Mouse (Mus musculus): ENCODE data around the gene Dppa2. TPM values are rescaled to one million over a fixed set of nuclear protein-coding genes. Genes with fewer than 3 reads are reported as not detected.

Dppa2 gene
- not detected in 2 replicates for polyA plus RNA-seq (2015; fragmentation: Nextera tagmentation; extraction: Ambion mirVana)

DNA sequence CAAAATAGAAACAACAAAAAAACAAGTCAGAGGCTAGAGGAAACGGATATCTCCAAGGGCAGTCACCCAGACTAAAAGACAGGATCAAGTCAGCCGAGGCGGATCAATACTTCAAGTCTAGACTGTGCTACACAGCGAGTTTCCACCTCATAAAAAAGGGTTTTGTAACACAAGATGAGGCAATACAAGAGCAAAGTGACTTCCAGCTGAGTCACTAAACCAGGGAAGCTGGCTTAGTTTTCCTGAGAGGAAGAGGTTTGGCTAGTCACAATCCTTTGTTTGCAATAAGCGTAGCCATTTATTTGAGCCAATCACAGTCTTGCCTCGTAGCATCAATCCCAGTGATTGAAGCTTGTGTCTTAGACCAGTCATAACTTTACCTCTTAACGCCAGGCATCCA is at the start of gene Dppa2:
Gene Dppa2 (plus strand): TSS at position 400 of the 400 bp plus-strand sequence.
- Histone ChIP-seq H3K27ac (no peak within 1 kb of the TSS), H3K9ac (no peak within 1 kb of the TSS), H3K4me2 (no peak within 1 kb of the TSS), H3K9me3 (no peaks in the 10 kb centered on the region), H3K36me3 (no peaks in the 10 kb centered on the region), H3K4me1 (no peaks in the 10 kb centered on the region), H3K27me3 (no peaks in the 10 kb centered on the region), H3K4me3 (no peak within 1 kb of the TSS)
- ATAC-seq (ENCODE audit: insufficient number of reproducible peaks, low FRiP score, low TSS enrichment, low read depth): no peak
- 73% methylated on average over 7 of the region's 7 CpGs for WGBS

DNA sequence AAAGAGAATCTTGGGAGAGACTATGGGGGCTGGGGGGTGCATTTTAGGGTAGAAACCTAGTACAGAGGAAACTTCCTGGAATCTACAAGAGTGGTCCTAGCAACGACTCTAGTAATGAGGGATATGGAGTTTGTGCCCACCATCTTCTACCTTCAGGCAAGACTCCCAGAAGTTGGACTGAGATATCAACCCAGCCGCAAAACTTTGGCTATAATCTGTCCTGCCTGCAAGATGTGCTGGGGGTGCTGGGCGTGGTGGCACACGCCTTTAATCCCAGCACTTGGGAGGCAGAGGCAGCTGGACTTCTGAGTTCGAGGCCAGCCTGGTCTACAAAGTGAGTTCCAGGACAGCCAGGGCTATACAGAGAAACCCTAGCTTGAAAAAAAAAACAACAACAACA is 49.1 kb upstream of the Dppa2 start:
- Histone ChIP-seq H3K4me1 (no peaks in the 10 kb centered on the region), H3K9me3 (no peaks in the 10 kb centered on the region), H3K4me2 (no peak overlapping the region), H3K27me3 (no peaks in the 10 kb centered on the region), H3K9ac (no peak overlapping the region), H3K4me3 (no peak overlapping the region), H3K36me3 (no peaks in the 10 kb centered on the region), H3K27ac (no peak overlapping the region)
- 90% methylated on average over 5 of the region's 5 CpGs for WGBS
- ATAC-seq (ENCODE audit: insufficient number of reproducible peaks, low FRiP score, low TSS enrichment, low read depth): no peak

- Histone ChIP-seq H3K27me3 (no peaks in the 10 kb centered on the region), H3K9me3 (no peaks in the 10 kb centered on the region), H3K4me3 (no peak overlapping the region), H3K36me3 (no peaks in the 10 kb centered on the region), H3K4me1 (no peaks in the 10 kb centered on the region), H3K4me2 (no peak overlapping the region), H3K9ac (no peak overlapping the region), H3K27ac (no peak overlapping the region)
- 84% methylated on average over 4 of the region's 4 CpGs for WGBS
- ATAC-seq (ENCODE audit: insufficient number of reproducible peaks, low FRiP score, low TSS enrichment, low read depth): no peak
Observed at GRCm38 (mm10) chr16:48259519-48259918, 44.2 kb upstream of the Dppa2 start.

DNA sequence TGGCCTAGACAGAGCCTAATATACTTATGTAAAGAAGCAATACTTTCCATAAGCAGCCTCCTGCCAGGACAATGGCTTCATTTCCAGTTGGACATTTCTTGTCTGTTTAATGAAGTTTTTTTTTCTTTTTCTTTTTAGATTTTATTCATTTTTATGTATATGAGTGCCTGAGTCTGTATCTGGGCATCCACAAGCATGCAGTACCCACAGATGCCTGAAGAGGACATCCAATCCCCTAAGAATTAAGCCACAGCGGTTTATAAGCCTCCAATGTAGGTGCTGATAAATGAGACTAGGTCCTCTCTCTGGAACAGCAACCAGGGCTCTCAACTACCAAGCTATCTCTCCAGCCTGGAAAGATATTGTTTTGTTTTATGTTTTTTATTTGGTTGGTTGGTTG is 40.8 kb upstream of the Dppa2 start:
- Histone ChIP-seq H3K4me1 (no peaks in the 10 kb centered on the region), H3K9me3 (no peaks in the 10 kb centered on the region), H3K27me3 (no peaks in the 10 kb centered on the region), H3K4me3 (no peak overlapping the region), H3K9ac (no peak overlapping the region), H3K36me3 (no peaks in the 10 kb centered on the region), H3K4me2 (no peak overlapping the region), H3K27ac (no peak overlapping the region)
- 82% methylated on average over 1 of the region's 1 CpGs for WGBS
- ATAC-seq (ENCODE audit: insufficient number of reproducible peaks, low FRiP score, low TSS enrichment, low read depth): no peak

- 84% methylated on average over 4 of the region's 4 CpGs for WGBS
- no peak overlapping the region for H3K9ac ChIP-seq
- H3K4me2 ChIP-seq: no peak overlapping the region
- no peak for ATAC-seq (ENCODE audit: insufficient number of reproducible peaks, low FRiP score, low TSS enrichment, low read depth)
- no peaks in the 10 kb centered on the region for H3K4me1 ChIP-seq
- H3K27me3 ChIP-seq: no peaks in the 10 kb centered on the region
- no peaks in the 10 kb centered on the region for H3K36me3 ChIP-seq
- no peaks in the 10 kb centered on the region for H3K9me3 ChIP-seq
- H3K4me3 ChIP-seq: no peak overlapping the region
- no peak overlapping the region for H3K27ac ChIP-seq
Observed at GRCm38 (mm10) chr16:48265856-48266255, 37.9 kb upstream of the Dppa2 start.

DNA sequence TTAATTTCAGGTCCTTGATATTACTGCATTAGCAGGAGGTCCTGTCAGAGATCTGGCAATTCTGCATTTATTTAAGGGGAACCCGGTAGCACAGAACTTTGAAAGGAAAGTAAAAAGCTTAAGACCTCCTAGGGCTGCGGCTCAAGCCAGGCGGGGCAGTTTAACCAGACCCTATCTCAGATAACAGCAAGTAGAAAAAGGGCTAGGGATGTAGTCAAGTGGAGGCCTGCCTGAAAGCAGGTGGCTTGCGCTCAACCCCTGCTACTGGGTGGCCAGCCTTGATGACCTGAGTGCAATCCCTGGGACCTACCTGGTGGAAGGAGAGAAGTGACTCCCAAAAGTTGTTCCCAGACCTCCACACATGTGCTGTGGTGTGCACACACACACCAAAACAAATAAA is 26.8 kb upstream of the Dppa2 start:
- no peak overlapping the region for H3K9ac ChIP-seq
- no peaks in the 10 kb centered on the region for H3K36me3 ChIP-seq
- no peaks in the 10 kb centered on the region for H3K27me3 ChIP-seq
- no peak overlapping the region for H3K4me3 ChIP-seq
- no peak overlapping the region for H3K4me2 ChIP-seq
- H3K4me1 ChIP-seq: no peaks in the 10 kb centered on the region
- H3K27ac ChIP-seq: no peak overlapping the region
- H3K9me3 ChIP-seq: no peaks in the 10 kb centered on the region
- ATAC-seq (ENCODE audit: insufficient number of reproducible peaks, low FRiP score, low TSS enrichment, low read depth): no peak
- 67% methylated on average over 4 of the region's 4 CpGs for WGBS

- Histone ChIP-seq H3K9ac (no peak overlapping the region), H3K4me1 (no peaks in the 10 kb centered on the region), H3K27ac (no peak overlapping the region), H3K9me3 (no peaks in the 10 kb centered on the region), H3K4me3 (no peak overlapping the region), H3K4me2 (no peak overlapping the region), H3K36me3 (no peaks in the 10 kb centered on the region), H3K27me3 (no peaks in the 10 kb centered on the region)
- 87% methylated on average over 4 of the region's 4 CpGs for WGBS
- ATAC-seq (ENCODE audit: insufficient number of reproducible peaks, low FRiP score, low TSS enrichment, low read depth): no peak
Observed at GRCm38 (mm10) chr16:48280883-48281282, 22.8 kb upstream of the Dppa2 start.

GRCm38 (mm10) chr16:48282801-48283200 is 20.9 kb upstream of the Dppa2 start:
- H3K4me3 ChIP-seq: no peak overlapping the region
- H3K9ac ChIP-seq: no peak overlapping the region
- no peaks in the 10 kb centered on the region for H3K27me3 ChIP-seq
- WGBS: 65% methylated on average over 1 of the region's 1 CpGs
- H3K27ac ChIP-seq: no peak overlapping the region
- no peaks in the 10 kb centered on the region for H3K36me3 ChIP-seq
- H3K9me3 ChIP-seq: no peaks in the 10 kb centered on the region
- no peaks in the 10 kb centered on the region for H3K4me1 ChIP-seq
- ATAC-seq (ENCODE audit: insufficient number of reproducible peaks, low FRiP score, low TSS enrichment, low read depth): no peak
- no peak overlapping the region for H3K4me2 ChIP-seq

- Histone ChIP-seq H3K9me3 (no peaks in the 10 kb centered on the region), H3K9ac (no peak within 1 kb of the TSS), H3K4me3 (no peak within 1 kb of the TSS), H3K4me2 (no peak within 1 kb of the TSS), H3K27me3 (no peaks in the 10 kb centered on the region), H3K36me3 (no peaks in the 10 kb centered on the region), H3K4me1 (no peaks in the 10 kb centered on the region), H3K27ac (no peak within 1 kb of the TSS)
- ATAC-seq (ENCODE audit: insufficient number of reproducible peaks, low FRiP score, low TSS enrichment, low read depth): no peak
- WGBS: 74% methylated on average over 4 of the region's 4 CpGs
Observed at GRCm38 (mm10) chr16:48283517-48283916, 20.2 kb upstream of the Dppa2 start, which contains the start of gene Dppa4. Gene Dppa4, plus strand, starts transcription at chr16:48283733.

DNA sequence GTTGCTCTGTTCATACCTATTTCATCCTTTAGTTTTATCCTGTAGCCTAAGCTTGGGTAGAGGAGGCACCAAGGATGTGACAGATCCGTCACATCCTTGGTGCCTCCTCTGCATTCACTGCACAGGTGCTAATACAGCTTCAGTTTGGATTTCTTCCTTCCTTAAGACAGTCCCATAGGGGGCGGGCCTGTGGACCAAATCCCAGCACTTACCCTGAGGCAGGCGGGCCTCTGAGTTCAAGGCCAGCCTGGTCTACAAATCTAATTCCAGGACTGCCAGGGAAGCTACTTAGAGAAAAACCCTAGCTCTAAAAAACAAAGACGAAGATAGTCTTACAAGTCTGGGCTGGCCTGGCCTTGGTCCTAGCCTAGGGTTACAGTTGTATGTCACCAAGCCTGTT is 18.2 kb upstream of the Dppa2 start:
- H3K27ac ChIP-seq: no peak overlapping the region
- no peak overlapping the region for H3K4me2 ChIP-seq
- no peak overlapping the region for H3K9ac ChIP-seq
- no peaks in the 10 kb centered on the region for H3K36me3 ChIP-seq
- no peaks in the 10 kb centered on the region for H3K4me1 ChIP-seq
- ATAC-seq (ENCODE audit: insufficient number of reproducible peaks, low FRiP score, low TSS enrichment, low read depth): no peak
- H3K27me3 ChIP-seq: no peaks in the 10 kb centered on the region
- H3K9me3 ChIP-seq: no peaks in the 10 kb centered on the region
- 90% methylated on average over 4 of the region's 4 CpGs for whole genome bisulfite sequencing
- no peak overlapping the region for H3K4me3 ChIP-seq

- no peak overlapping the region for H3K4me3 ChIP-seq
- H3K27ac ChIP-seq: no peak overlapping the region
- no peaks in the 10 kb centered on the region for H3K36me3 ChIP-seq
- no peak for ATAC-seq (ENCODE audit: insufficient number of reproducible peaks, low FRiP score, low TSS enrichment, low read depth)
- H3K9me3 ChIP-seq: no peaks in the 10 kb centered on the region
- no peaks in the 10 kb centered on the region for H3K4me1 ChIP-seq
- no peaks in the 10 kb centered on the region for H3K27me3 ChIP-seq
- WGBS: 59% methylated on average over 14 of the region's 14 CpGs
- H3K4me2 ChIP-seq: no peak overlapping the region
- no peak overlapping the region for H3K9ac ChIP-seq
Observed at GRCm38 (mm10) chr16:48297384-48298136, 6.1 kb upstream of the Dppa2 start.

GRCm38 (mm10) chr16:48299884-48300283 is 3.8 kb upstream of the Dppa2 start:
- no peak overlapping the region for H3K4me2 ChIP-seq
- no peaks in the 10 kb centered on the region for H3K4me1 ChIP-seq
- H3K9ac ChIP-seq: no peak overlapping the region
- 76% methylated on average over 3 of the region's 3 CpGs for WGBS
- no peaks in the 10 kb centered on the region for H3K27me3 ChIP-seq
- no peak overlapping the region for H3K27ac ChIP-seq
- ATAC-seq (ENCODE audit: insufficient number of reproducible peaks, low FRiP score, low TSS enrichment, low read depth): no peak
- H3K36me3 ChIP-seq: no peaks in the 10 kb centered on the region
- no peaks in the 10 kb centered on the region for H3K9me3 ChIP-seq
- H3K4me3 ChIP-seq: no peak overlapping the region

DNA sequence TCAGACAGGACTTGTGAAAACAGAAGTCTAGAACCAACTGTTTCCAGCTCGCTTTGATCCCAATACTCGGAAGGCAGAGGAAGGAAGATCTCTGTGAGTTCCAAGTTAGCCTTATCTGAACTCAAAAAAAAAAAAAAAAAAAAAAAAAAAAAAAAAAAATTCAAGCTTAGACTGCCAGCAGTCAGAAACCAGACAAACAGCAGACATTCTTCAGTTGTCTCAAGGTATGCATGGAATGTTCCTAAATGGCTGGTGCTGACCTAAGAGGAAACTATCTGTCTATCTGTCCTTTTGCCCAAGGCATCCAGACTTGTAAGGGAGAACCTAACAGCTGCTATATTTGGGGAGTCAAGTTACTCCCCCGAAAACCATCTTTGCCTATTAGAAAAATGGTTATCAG is 275 bp downstream of the Dppa2 start:
- no peak overlapping the region for H3K27ac ChIP-seq
- WGBS: 69% methylated on average over 3 of the region's 3 CpGs
- no peak for ATAC-seq (ENCODE audit: insufficient number of reproducible peaks, low FRiP score, low TSS enrichment, low read depth)
- no peaks in the 10 kb centered on the region for H3K4me1 ChIP-seq
- H3K27me3 ChIP-seq: no peaks in the 10 kb centered on the region
- no peaks in the 10 kb centered on the region for H3K36me3 ChIP-seq
- no peak overlapping the region for H3K9ac ChIP-seq
- H3K4me2 ChIP-seq: no peak overlapping the region
- no peaks in the 10 kb centered on the region for H3K9me3 ChIP-seq
- H3K4me3 ChIP-seq: no peak overlapping the region

Measured in limb, embryonic 15.5 days (tissue).